Mouse (Mus musculus): ENCODE measurements around the gene Olfr976. TPM values are rescaled to one million over a fixed set of nuclear protein-coding genes. Genes with fewer than 3 reads are reported as not detected.
A peak's percentile ranks its signal among the peaks of the same experiment; 100 is the strongest.
"Not testable (repeated sequence)": the region's sequence is repeated elsewhere in the genome, so short reads cannot be mapped to it uniquely, and the experiment has no call there.

The Olfr976 gene
- polyA plus RNA-seq (2016; fragmentation: Nextera tagmentation; extraction: Ambion mirVana) = not detected in 2 replicates

DNA sequence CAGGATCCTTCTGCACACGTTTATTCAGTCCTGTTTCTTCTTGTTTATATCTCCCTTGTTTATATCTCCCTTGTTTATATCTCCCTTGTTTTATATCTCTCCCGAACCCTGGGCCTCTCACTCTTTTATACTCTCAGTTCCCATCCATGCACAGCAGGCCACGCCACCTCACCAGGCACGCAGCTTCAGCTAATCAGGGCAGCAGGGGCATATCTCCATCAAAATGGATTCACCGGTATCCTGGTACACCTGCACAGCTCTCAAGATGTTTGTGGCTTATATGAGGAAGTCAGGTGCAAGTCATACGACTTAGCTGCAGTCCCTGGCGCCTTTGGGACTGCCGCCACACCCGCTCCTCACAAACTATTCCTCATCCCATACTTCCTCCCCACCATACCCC lies at the start of gene Olfr976:
Olfr976 (minus strand) TSS at position 101 of the 400 bp plus-strand sequence.
- H3K9ac ChIP-seq; H3K27me3 ChIP-seq; H3K4me3 ChIP-seq; H3K27ac ChIP-seq; H3K4me1 ChIP-seq; H3K9me3 ChIP-seq (replicated peaks); ATAC-seq (ENCODE audit: low FRiP score); H3K4me2 ChIP-seq (replicated peaks); H3K36me3 ChIP-seq: not testable (repeated sequence)
- WGBS = 85% methylated on average over 8 of the region's 9 CpGs

GRCm38 (mm10) chr9:40009482-40009881 lies 48.5 kb upstream of the Olfr976 start, which contains the start of gene Olfr980:
Gene Olfr980 (minus strand): TSS chr9:40009582.
- no peak for ATAC-seq (ENCODE audit: low FRiP score)
- no peaks in the 10 kb centered on the region for H3K4me1 ChIP-seq
- H3K9me3 ChIP-seq (replicated peaks) = no peaks in the 10 kb centered on the region
- H3K4me2 ChIP-seq (replicated peaks) = no peak within 1 kb of the TSS
- H3K4me3 ChIP-seq = no peak within 1 kb of the TSS
- no peak within 1 kb of the TSS for H3K9ac ChIP-seq
- no peaks in the 10 kb centered on the region for H3K27me3 ChIP-seq
- WGBS = 83% methylated on average over 1 of the region's 1 CpGs
- no peak within 1 kb of the TSS for H3K27ac ChIP-seq
- no peaks in the 10 kb centered on the region for H3K36me3 ChIP-seq

DNA sequence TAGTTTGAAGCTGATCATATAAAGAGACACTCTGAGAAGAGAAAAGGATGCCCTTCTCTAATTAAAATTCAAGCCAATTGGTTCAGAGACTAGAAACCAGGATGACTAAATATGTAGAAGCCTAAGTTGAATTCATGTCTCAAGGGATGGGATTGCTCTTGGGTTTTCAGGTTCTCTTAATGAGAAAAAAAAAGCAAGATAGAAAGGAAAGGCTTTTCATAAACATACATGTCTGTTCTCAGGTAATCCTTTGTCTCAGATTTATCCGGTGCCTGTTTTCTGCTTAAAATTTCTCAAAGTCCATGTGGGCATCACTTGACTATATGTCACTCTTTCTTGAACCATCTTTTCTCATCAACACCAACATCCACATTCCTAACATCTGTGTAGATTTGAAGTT lies 42.4 kb upstream of the Olfr976 start, which contains the start of gene Olfr979:
Olfr979 (minus strand) TSS at position 101 of the 400 bp plus-strand sequence.
- Histone ChIP-seq H3K9me3 (replicated peaks) (no peaks in the 10 kb centered on the region), H3K9ac (no peak within 1 kb of the TSS), H3K4me2 (replicated peaks) (no peak within 1 kb of the TSS), H3K27ac (no peak within 1 kb of the TSS), H3K4me3 (no peak within 1 kb of the TSS), H3K4me1 (no peaks in the 10 kb centered on the region), H3K36me3 (no peaks in the 10 kb centered on the region), H3K27me3 (no peaks in the 10 kb centered on the region)
- WGBS = 81% methylated on average over 1 of the region's 1 CpGs
- no peak for ATAC-seq (ENCODE audit: low FRiP score)

GRCm38 (mm10) chr9:39991813-39992212 lies 30.9 kb upstream of the Olfr976 start, which contains the start of gene Olfr978:
Gene Olfr978 (plus strand): TSS chr9:39992113.
- WGBS = 80% methylated on average over 2 of the region's 2 CpGs

DNA sequence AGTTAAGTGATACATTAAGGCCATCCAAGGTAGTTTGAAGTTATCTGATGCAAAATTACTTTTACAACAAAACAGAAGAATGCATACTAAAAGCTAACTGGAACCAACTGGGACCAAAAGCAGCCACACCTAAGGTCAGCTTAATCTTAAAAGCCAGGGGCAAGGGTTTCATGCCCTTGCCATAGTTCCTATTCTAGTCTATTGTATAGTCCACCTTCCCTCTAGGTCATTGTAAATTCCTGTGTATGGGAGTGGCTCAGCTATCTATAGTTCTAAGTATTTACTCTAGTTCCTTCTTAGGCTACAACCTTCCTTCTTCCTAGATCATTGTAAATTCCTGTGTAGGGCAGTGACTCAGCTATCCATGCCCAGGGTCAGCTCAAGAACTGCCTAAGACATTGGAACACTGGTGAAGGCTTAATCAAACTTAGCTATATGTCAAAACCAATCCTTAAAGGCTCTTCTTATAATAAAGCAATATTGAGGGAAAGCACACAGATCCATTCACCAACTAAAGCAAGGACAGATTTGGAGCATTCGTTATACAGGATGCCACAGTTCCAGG lies 15.7 kb upstream of the Olfr976 start:
- not testable (repeated sequence) for ATAC-seq (ENCODE audit: low FRiP score); H3K27me3 ChIP-seq; H3K4me1 ChIP-seq; H3K4me2 ChIP-seq (replicated peaks); H3K9ac ChIP-seq; H3K9me3 ChIP-seq (replicated peaks); H3K27ac ChIP-seq; H3K4me3 ChIP-seq; H3K36me3 ChIP-seq
- 92% methylated on average over 1 of the region's 1 CpGs for WGBS

More at GRCm38 (mm10) chr9:39991813-39992212, 30.9 kb upstream of the Olfr976 start, which contains the start of gene Olfr978:
- no peaks in the 10 kb centered on the region for H3K36me3 ChIP-seq
- H3K27ac ChIP-seq = no peak within 1 kb of the TSS
- H3K4me2 ChIP-seq (replicated peaks) = no peak within 1 kb of the TSS
- H3K9me3 ChIP-seq (replicated peaks) = no peaks in the 10 kb centered on the region
- no peak within 1 kb of the TSS for H3K9ac ChIP-seq
- no peak within 1 kb of the TSS for H3K4me3 ChIP-seq
- H3K27me3 ChIP-seq = no peaks in the 10 kb centered on the region
- ATAC-seq (ENCODE audit: low FRiP score) = no peak
- H3K4me1 ChIP-seq = no peaks in the 10 kb centered on the region

- H3K36me3 ChIP-seq = no peaks in the 10 kb centered on the region
- no peak for ATAC-seq (ENCODE audit: low FRiP score)
- H3K9me3 ChIP-seq (replicated peaks) = no peaks in the 10 kb centered on the region
- WGBS = 65% methylated on average over 1 of the region's 1 CpGs
- H3K4me1 ChIP-seq = no peaks in the 10 kb centered on the region
- H3K27ac ChIP-seq = no peak within 1 kb of the TSS
- H3K27me3 ChIP-seq = no peaks in the 10 kb centered on the region
- H3K4me3 ChIP-seq = no peak within 1 kb of the TSS
- no peak within 1 kb of the TSS for H3K4me2 ChIP-seq (replicated peaks)
- H3K9ac ChIP-seq = no peak within 1 kb of the TSS
Observed at GRCm38 (mm10) chr9:39951946-39952345, 9.0 kb downstream of the Olfr976 start, which contains the start of gene Olfr975. Gene Olfr975 (minus strand): TSS chr9:39952046.

DNA sequence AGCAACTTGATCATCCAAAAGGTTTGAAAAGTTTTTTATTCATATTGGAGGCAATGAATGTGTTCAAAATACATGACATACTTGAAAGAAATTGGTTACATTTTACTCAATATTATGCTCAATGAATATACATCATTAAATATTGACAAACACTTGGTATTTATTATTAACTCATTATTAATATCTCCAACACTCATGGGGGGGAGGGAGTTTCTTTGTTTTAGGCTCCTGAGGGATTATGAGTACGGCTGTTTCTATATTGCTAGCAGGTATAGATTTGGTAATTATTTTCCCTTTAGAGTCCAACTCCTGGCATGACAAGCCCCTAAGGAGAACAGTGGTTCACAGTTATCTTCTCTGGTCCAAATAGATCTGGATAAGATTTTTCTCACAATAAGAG lies 23.7 kb downstream of the Olfr976 start, which contains the start of gene Olfr974:
Olfr974 (plus strand) TSS at position 301 of the 400 bp plus-strand sequence.
- Histone ChIP-seq H3K36me3 (no peaks in the 10 kb centered on the region), H3K4me3 (no peak within 1 kb of the TSS), H3K9ac (no peak within 1 kb of the TSS), H3K27ac (no peak within 1 kb of the TSS), H3K4me2 (replicated peaks) (no peak within 1 kb of the TSS), H3K27me3 (no peaks in the 10 kb centered on the region), H3K4me1 (no peaks in the 10 kb centered on the region), H3K9me3 (replicated peaks) (no peaks in the 10 kb centered on the region)
- WGBS = 92% methylated on average over 1 of the region's 1 CpGs
- no peak for ATAC-seq (ENCODE audit: low FRiP score)

DNA sequence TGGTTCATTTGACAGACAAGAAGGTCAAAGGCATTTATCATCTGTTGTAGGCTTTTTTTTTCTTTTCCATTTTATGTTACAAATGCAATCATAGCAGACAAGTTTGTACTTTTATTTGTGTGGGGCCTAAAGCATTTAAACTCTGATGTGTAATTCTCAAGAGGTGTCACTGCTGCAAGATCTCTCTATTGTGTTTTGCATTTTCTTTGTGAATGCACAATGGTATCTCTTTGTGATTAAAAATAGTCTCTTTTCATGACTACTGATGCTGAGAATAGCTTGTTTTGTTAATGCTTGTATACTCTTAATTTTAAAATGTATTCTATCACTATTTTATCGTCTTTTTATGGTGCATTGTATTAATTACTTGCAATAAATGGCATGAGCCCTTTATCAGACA lies 32.1 kb downstream of the Olfr976 start:
- H3K27ac ChIP-seq; H3K9ac ChIP-seq; ATAC-seq (ENCODE audit: low FRiP score); H3K9me3 ChIP-seq (replicated peaks); H3K4me2 ChIP-seq (replicated peaks); H3K27me3 ChIP-seq; H3K4me1 ChIP-seq; H3K36me3 ChIP-seq; H3K4me3 ChIP-seq: not testable (repeated sequence)
- WGBS = 44% methylated on average over 1 of the region's 1 CpGs

DNA sequence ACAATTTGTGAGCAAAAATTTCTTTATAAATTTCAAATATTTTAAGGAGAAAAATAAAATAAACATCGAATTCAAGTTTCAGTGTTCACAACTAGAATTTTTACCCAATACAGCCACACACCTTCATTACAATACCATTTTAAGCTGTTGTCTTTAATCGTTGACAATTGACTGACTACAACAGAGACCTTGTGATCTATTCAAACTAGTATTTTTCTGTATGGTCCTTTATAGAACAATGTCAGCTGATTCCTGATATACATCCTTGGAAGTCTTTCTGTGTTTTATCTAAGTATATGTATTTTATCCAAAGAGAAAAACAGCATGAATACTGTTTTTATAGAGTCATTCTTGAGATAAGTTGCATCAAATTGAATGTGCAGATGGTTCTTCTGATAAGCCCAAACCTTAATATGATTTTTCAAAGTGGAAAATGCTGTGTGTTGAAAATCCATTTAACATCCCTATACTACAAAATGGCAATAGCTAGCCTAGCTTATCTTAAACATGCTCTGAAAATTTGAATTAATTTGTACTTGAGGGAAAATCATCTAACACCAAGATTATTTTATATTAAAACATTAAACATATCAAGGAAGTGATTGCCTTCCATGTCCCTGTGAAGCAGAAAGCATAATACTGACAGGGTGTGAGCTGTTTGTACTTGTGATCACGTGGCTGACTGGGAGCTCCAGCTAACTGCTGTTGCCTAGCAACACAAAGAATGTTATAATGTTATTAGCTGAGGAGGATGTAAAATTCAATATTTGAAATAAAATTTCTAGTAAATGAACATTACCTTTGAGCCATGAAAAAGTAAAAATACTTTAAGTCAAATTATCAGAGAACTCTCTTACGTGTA lies 32.7 kb downstream of the Olfr976 start:
- not testable (repeated sequence) for H3K27ac ChIP-seq; H3K36me3 ChIP-seq; H3K9me3 ChIP-seq (replicated peaks); H3K4me2 ChIP-seq (replicated peaks); H3K4me1 ChIP-seq; H3K9ac ChIP-seq; H3K4me3 ChIP-seq; H3K27me3 ChIP-seq
- WGBS = no CpG with 5 or more reads among the region's 4 CpGs
- ATAC-seq (ENCODE audit: low FRiP score) = 0 out of 2 replicates have a peak, but pooled peaks have one; percentile 66

DNA sequence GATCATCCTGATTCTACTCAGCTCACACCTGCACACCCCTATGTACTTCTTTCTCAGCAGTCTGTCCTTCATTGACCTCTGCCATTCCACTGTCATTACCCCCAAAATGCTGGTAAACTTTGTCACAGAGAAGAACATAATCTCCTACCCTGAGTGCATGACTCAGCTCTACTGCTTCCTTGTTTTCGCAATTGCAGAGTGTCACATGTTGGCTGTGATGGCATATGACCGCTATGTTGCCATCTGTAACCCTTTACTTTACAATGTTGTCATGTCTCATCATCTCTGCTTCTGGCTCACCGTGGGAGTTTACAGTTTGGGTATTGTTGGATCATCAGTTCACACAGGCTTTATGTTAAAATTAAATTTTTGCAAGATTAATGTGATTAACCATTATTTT lies 51.0 kb downstream of the Olfr976 start:
- Histone ChIP-seq H3K4me2 (replicated peaks) (no peak overlapping the region), H3K9ac (no peak overlapping the region), H3K27ac (no peak overlapping the region), H3K9me3 (replicated peaks) (no peaks in the 10 kb centered on the region), H3K36me3 (no peaks in the 10 kb centered on the region), H3K27me3 (no peaks in the 10 kb centered on the region), H3K4me1 (no peaks in the 10 kb centered on the region), H3K4me3 (no peak overlapping the region)
- no peak for ATAC-seq (ENCODE audit: low FRiP score)
- 87% methylated on average over 3 of the region's 3 CpGs for WGBS

DNA sequence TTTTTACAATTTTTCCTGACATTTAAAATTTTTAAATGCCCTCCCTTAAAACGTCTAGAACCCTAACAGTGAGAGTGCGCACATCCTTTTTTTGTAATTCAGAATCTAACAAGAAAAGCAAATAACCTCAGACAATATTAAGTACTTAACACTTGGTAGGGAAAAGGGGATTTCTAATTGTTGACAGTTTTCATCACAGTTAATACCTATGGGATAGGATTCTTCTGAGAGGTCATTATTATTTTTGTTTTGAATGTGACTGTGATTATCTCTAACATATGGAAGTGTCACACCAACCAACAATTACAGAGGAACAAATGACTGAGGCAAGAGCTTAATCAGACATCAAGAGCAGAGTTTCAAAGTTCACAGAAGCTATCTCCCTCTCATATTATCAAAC lies 53.9 kb downstream of the Olfr976 start, which contains the start of gene Olfr229:
Olfr229 (plus strand) TSS at position 301 of the 400 bp plus-strand sequence.
- 75% methylated on average over 2 of the region's 2 CpGs for WGBS
- no peak for ATAC-seq (ENCODE audit: low FRiP score)

GRCm38 (mm10) chr9:39905106-39905505 lies 55.8 kb downstream of the Olfr976 start:
- WGBS = 80% methylated on average over 6 of the region's 6 CpGs
- Histone ChIP-seq H3K4me2 (replicated peaks) (no peak overlapping the region), H3K9me3 (replicated peaks) (no peaks in the 10 kb centered on the region), H3K27ac (no peak overlapping the region), H3K27me3 (no peaks in the 10 kb centered on the region), H3K4me1 (no peaks in the 10 kb centered on the region), H3K4me3 (no peak overlapping the region), H3K9ac (no peak overlapping the region), H3K36me3 (no peaks in the 10 kb centered on the region)
- ATAC-seq (ENCODE audit: low FRiP score) = no peak

More for the DNA sequence above, 53.9 kb downstream of the Olfr976 start, which contains the start of gene Olfr229:
- no peak within 1 kb of the TSS for H3K4me2 ChIP-seq (replicated peaks)
- no peaks in the 10 kb centered on the region for H3K27me3 ChIP-seq
- H3K4me1 ChIP-seq = no peaks in the 10 kb centered on the region
- no peak within 1 kb of the TSS for H3K27ac ChIP-seq
- H3K36me3 ChIP-seq = no peaks in the 10 kb centered on the region
- no peak within 1 kb of the TSS for H3K4me3 ChIP-seq
- H3K9me3 ChIP-seq (replicated peaks) = no peaks in the 10 kb centered on the region
- no peak within 1 kb of the TSS for H3K9ac ChIP-seq
